ENCODE assay signal across 25 mouse cellular contexts in the genomic region with DNA sequence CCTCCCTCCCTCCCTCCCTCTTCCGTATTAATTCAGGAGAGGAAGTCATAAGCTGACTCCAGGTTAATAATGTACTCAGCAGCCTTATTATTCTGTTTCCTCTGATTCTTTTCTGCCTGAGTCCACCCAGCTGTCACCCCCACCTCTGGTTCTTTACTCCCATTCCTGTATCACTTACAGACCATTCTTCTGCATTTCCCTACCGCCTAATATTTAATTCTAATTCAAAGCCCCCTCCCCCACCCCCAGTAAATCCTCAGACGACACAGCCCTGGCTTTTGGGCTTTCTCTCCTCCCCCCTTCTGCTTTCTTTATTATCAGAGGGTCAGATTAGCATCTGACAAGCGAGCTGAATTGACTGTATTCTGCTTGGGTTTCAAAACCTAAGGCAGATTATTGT.
DNase-seq lines count a peak whose midpoint lies in the region; ATAC-seq and TF ChIP-seq lines count a peak whose summit lies in the region.
"Had no signal": no experiment of that assay in that cellular context is flagged by ENCODE, and none has a peak within 500 bp of the region (broad histone marks: within the 10 kb centered on the region; RNA-seq: fewer than 3 reads in every experiment).

No protein-coding gene starts in this region.

- no peaks in the 10 kb centered on the region for H3K27me3 ChIP-seq in forebrain, embryonic 15.5 days
- no peaks in the 10 kb centered on the region for H3K27me3 ChIP-seq in forebrain, postnatal 0 days (ENCODE audit: insufficient read depth, low read length)
- H3K27me3 ChIP-seq in kidney, embryonic 16.5 days (ENCODE audit: insufficient read depth, low read length), result no peaks in the 10 kb centered on the region
- no peaks in the 10 kb centered on the region for H3K27me3 ChIP-seq in hindbrain, embryonic 14.5 days (ENCODE audit: control insufficient read depth, insufficient read depth, low read length)
- H3K27me3 ChIP-seq in midbrain, embryonic 15.5 days (replicated peaks), result no peaks in the 10 kb centered on the region
- H3K27me3 ChIP-seq in heart, adult 2 months (ENCODE audit: control insufficient read depth, insufficient read depth, low read length), result no peaks in the 10 kb centered on the region
- H3K27me3 ChIP-seq: embryonic facial prominence, embryonic 13.5 days; limb, embryonic 13.5 days; liver, embryonic 12.5 days; stomach, embryonic 15.5 days had no signal

- 0 out of 2 replicates have a peak overlapping the region, but pooled peaks have one; percentile 23 for H3K27ac ChIP-seq in forebrain, embryonic 15.5 days (replicated peaks)
- no peak overlapping the region for H3K27ac ChIP-seq in forebrain, postnatal 0 days (ENCODE audit: low read depth, low read length)
- H3K27ac ChIP-seq in kidney, embryonic 16.5 days (ENCODE audit: low read length), result no peak overlapping the region
- H3K27ac ChIP-seq in hindbrain, embryonic 14.5 days, result peak overlapping the region; percentile 65; the same call in 1 of the 2 replicates
- H3K27ac ChIP-seq in midbrain, embryonic 15.5 days, result peak overlapping the region; percentile 61; the same call in 1 of the 2 replicates
- no peak overlapping the region for H3K27ac ChIP-seq in heart, adult 2 months
- H3K27ac ChIP-seq: embryonic facial prominence, embryonic 13.5 days; limb, embryonic 13.5 days; liver, embryonic 12.5 days; stomach, embryonic 15.5 days had no signal

- no peak for DNase-seq in forebrain, postnatal 0 days
- DNase-seq in kidney, postnatal 36 days, result no peak
- no peak for DNase-seq in hindbrain, embryonic 14.5 days (ENCODE audit: low spot score)
- no peak for DNase-seq in cerebellum, adult 8-10 months
- DNase-seq in heart, adult 2 months, result no peak
- DNase-seq: adrenal gland, postnatal 25 days; cerebellum, postnatal 14 days; embryo, embryonic 11 days; gastrocnemius, postnatal 36 days; kidney, adult 11 months; layer of hippocampus, adult 9-11 months; lung, adult 18-20 months; lung, postnatal 10 days; right cerebral cortex, adult 18-20 months; right cerebral cortex, postnatal 4 days; thymus, postnatal 36 days had no signal

- ATAC-seq in forebrain, embryonic 15.5 days (replicated peaks), result no peak
- no peak for ATAC-seq in forebrain, postnatal 0 days
- ATAC-seq in kidney, embryonic 16.5 days (ENCODE audit: low FRiP score, low TSS enrichment), result peak; percentile 61; the same call in 1 of the 2 replicates
- ATAC-seq in hindbrain, embryonic 14.5 days (ENCODE audit: low FRiP score), result peak; percentile 34; the same call in 1 of the 2 replicates
- ATAC-seq in midbrain, embryonic 15.5 days (replicated peaks), result peak; percentile 69
- ATAC-seq: CD4-positive, CD25-positive, alpha-beta regulatory T cell, adult 4 months; liver, embryonic 12.5 days had no signal

- no peak for TF ChIP-seq POLR2A in heart, adult 2 months (IDR thresholded peaks at IDR 0.05; ENCODE audit: insufficient read depth, low read depth, low read length)

- TF ChIP-seq EP300 in heart, adult 2 months (IDR thresholded peaks at IDR 0.05; ENCODE audit: insufficient read depth, low read depth, low read length), result no peak

- 0% methylated on average over 3 of the region's 4 CpGs for WGBS in forebrain, embryonic 15.5 days
- 4% methylated on average over 3 of the region's 4 CpGs for WGBS in forebrain, postnatal 0 days
- WGBS in kidney, embryonic 16.5 days, result 4% methylated on average over 3 of the region's 4 CpGs
- WGBS in hindbrain, embryonic 14.5 days, result 5% methylated on average over 3 of the region's 4 CpGs
- 4% methylated on average over 3 of the region's 4 CpGs for WGBS in midbrain, embryonic 15.5 days
- WGBS in heart, adult 2 months, result 14% methylated on average over 3 of the region's 4 CpGs

- H3K4me1 ChIP-seq in forebrain, embryonic 15.5 days, result peaks cover 5% of the 10 kb centered on the region; the same call in 1 of the 2 replicates
- no peaks in the 10 kb centered on the region for H3K4me1 ChIP-seq in forebrain, postnatal 0 days (ENCODE audit: insufficient read depth)
- peaks cover 18% of the 10 kb centered on the region for H3K4me1 ChIP-seq in kidney, embryonic 16.5 days (ENCODE audit: insufficient read depth, low read length)
- H3K4me1 ChIP-seq in hindbrain, embryonic 14.5 days (replicated peaks; ENCODE audit: control insufficient read depth, insufficient read depth, low read length), result peaks cover 7% of the 10 kb centered on the region; the same call in 1 of the 2 replicates
- H3K4me1 ChIP-seq in midbrain, embryonic 15.5 days, result peaks cover 5% of the 10 kb centered on the region; the same call in 1 of the 2 replicates
- no peaks in the 10 kb centered on the region for H3K4me1 ChIP-seq in heart, adult 2 months (ENCODE audit: control insufficient read depth, insufficient read depth, low read length)
- H3K4me1 ChIP-seq: embryonic facial prominence, embryonic 13.5 days; liver, embryonic 12.5 days; stomach, embryonic 15.5 days had no signal

- H3K4me3 ChIP-seq in forebrain, embryonic 15.5 days, result no peak overlapping the region
- no peak overlapping the region for H3K4me3 ChIP-seq in forebrain, postnatal 0 days (ENCODE audit: low read depth, low read length)
- no peak overlapping the region for H3K4me3 ChIP-seq in kidney, embryonic 16.5 days (ENCODE audit: low read length)
- H3K4me3 ChIP-seq in hindbrain, embryonic 14.5 days (replicated peaks; ENCODE audit: low read length), result no peak overlapping the region
- H3K4me3 ChIP-seq in midbrain, embryonic 15.5 days, result no peak overlapping the region
- no peak overlapping the region for H3K4me3 ChIP-seq in heart, adult 2 months
- H3K4me3 ChIP-seq: embryonic facial prominence, embryonic 13.5 days; erythroblast, embryonic 14.5 days; limb, embryonic 13.5 days; liver, embryonic 12.5 days; stomach, embryonic 15.5 days had no signal

- no peaks in the 10 kb centered on the region for H3K36me3 ChIP-seq in forebrain, embryonic 15.5 days
- H3K36me3 ChIP-seq in forebrain, postnatal 0 days (ENCODE audit: insufficient read depth), result no peaks in the 10 kb centered on the region
- no peaks in the 10 kb centered on the region for H3K36me3 ChIP-seq in kidney, embryonic 16.5 days (ENCODE audit: insufficient read depth, low read length)
- H3K36me3 ChIP-seq in hindbrain, embryonic 14.5 days (replicated peaks; ENCODE audit: control insufficient read depth, insufficient read depth), result no peaks in the 10 kb centered on the region
- H3K36me3 ChIP-seq in midbrain, embryonic 15.5 days (replicated peaks), result no peaks in the 10 kb centered on the region
- H3K36me3 ChIP-seq in heart, adult 2 months (ENCODE audit: control insufficient read depth, insufficient read depth, low read length), result no peaks in the 10 kb centered on the region
- H3K36me3 ChIP-seq: embryonic facial prominence, embryonic 13.5 days; limb, embryonic 13.5 days; liver, embryonic 12.5 days; stomach, embryonic 15.5 days had no signal

- TF ChIP-seq CTCF in forebrain, postnatal 0 days (IDR thresholded peaks at IDR 0.05; ENCODE audit: low read depth), result no peak
- TF ChIP-seq CTCF in heart, adult 2 months (IDR thresholded peaks at IDR 0.05), result no peak

- no peak overlapping the region for H3K4me2 ChIP-seq in forebrain, embryonic 15.5 days (replicated peaks)
- H3K4me2 ChIP-seq in forebrain, postnatal 0 days (ENCODE audit: low read depth), result no peak overlapping the region
- H3K4me2 ChIP-seq in kidney, embryonic 16.5 days (replicated peaks; ENCODE audit: low read depth, low read length), result no peak overlapping the region
- H3K4me2 ChIP-seq in hindbrain, embryonic 14.5 days (replicated peaks), result no peak overlapping the region
- no peak overlapping the region for H3K4me2 ChIP-seq in midbrain, embryonic 15.5 days
- H3K4me2 ChIP-seq: embryonic facial prominence, embryonic 13.5 days; limb, embryonic 13.5 days; liver, embryonic 12.5 days; stomach, embryonic 15.5 days had no signal

- H3K9ac ChIP-seq in forebrain, embryonic 15.5 days (replicated peaks), result no peak overlapping the region
- H3K9ac ChIP-seq in forebrain, postnatal 0 days, result no peak overlapping the region
- H3K9ac ChIP-seq in kidney, embryonic 16.5 days (replicated peaks; ENCODE audit: low read length), result no peak overlapping the region
- H3K9ac ChIP-seq in hindbrain, embryonic 14.5 days, result no peak overlapping the region
- H3K9ac ChIP-seq in midbrain, embryonic 15.5 days, result no peak overlapping the region
- no peak overlapping the region for H3K9ac ChIP-seq in heart, adult 2 months (ENCODE audit: low read depth, low read length)
- H3K9ac ChIP-seq: embryonic facial prominence, embryonic 13.5 days; limb, embryonic 13.5 days; liver, embryonic 12.5 days; stomach, embryonic 15.5 days had no signal

- H3K79me2 ChIP-seq in heart, adult 2 months (replicated peaks; ENCODE audit: control insufficient read depth, insufficient read depth, low read length), result no peaks in the 10 kb centered on the region

- intact Hi-C loops in heart, adult 2 months (cut with DNase I), result no loop called here

- 0 out of 2 replicates have a peak, but pooled peaks cover 5% of the 10 kb centered on the region for H3K9me3 ChIP-seq in forebrain, embryonic 15.5 days
- no peaks in the 10 kb centered on the region for H3K9me3 ChIP-seq in forebrain, postnatal 0 days (ENCODE audit: low read length)
- H3K9me3 ChIP-seq in kidney, embryonic 16.5 days (ENCODE audit: low read length), result peaks cover 3% of the 10 kb centered on the region; the same call in 1 of the 2 replicates
- H3K9me3 ChIP-seq in hindbrain, embryonic 14.5 days (ENCODE audit: control insufficient read depth, low read length), result no peaks in the 10 kb centered on the region
- no peaks in the 10 kb centered on the region for H3K9me3 ChIP-seq in midbrain, embryonic 15.5 days
- H3K9me3 ChIP-seq: embryonic facial prominence, embryonic 13.5 days; limb, embryonic 13.5 days; liver, embryonic 12.5 days; stomach, embryonic 15.5 days had no signal

Comparison
In these comparisons a context has a peak if more than half of its experiments do, and no peak if none do; other contexts are left out.
1. H3K27ac ChIP-seq: peak in forebrain, embryonic 15.5 days (single experiment), hindbrain, embryonic 14.5 days (single experiment) and midbrain, embryonic 15.5 days (single experiment); none in forebrain, postnatal 0 days (single experiment), kidney, embryonic 16.5 days (single experiment) and heart, adult 2 months (single experiment).
2. ATAC-seq: peak in kidney, embryonic 16.5 days (single experiment), hindbrain, embryonic 14.5 days (single experiment) and midbrain, embryonic 15.5 days (single experiment); none in forebrain, embryonic 15.5 days (single experiment) and forebrain, postnatal 0 days (single experiment).